Comparison of ENCODE assay signal across 9 mouse cellular contexts in the genomic region with DNA sequence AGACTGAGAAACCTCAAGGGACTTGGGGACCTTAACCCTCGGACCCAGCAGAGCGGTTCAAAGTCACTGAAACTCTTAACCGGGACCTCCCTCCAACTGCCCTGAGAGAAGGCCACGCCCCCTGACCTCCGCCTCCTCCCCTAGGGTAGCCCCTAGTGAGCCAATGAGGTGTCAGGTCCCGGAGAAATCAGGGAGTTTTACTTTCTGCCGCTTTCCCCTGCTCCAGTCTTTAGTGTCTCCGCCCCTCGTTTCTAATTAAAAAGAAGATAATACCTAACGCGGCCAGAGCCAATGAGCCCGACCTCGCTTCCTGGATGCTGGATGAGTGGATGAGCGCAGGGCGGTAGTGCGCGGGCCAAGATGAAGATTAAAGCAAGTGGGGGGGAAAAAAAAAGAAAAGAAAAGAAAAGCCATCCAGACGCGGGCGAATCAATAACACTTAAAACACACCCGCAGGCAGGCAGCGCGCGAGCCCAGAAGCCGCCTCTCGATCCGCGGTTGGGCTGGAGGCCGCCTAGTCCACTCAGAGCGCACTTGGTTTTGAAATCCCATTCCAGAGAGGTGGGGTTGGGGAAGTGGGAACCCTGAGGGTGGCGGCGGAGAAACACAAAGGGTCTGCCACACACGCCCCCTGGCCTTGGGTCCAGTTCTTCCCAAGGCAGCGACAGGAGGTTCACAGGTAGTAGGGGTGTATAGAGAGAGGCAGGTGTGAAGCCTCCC. TPM values are rescaled to one million over a fixed set of nuclear protein-coding genes. Genes with fewer than 3 reads are reported as not detected.
DNase-seq lines count a peak whose midpoint lies in the region; ATAC-seq and TF ChIP-seq lines count a peak whose summit lies in the region.
"Had no signal": no experiment of that assay in that cellular context is flagged by ENCODE, and none has a peak within 500 bp of the region (broad histone marks: within the 10 kb centered on the region; RNA-seq: fewer than 3 reads in every experiment).

No protein-coding gene starts in this region.

- H3K9me3 ChIP-seq in heart, embryonic 13.5 days, result no peaks in the 10 kb centered on the region
- H3K9me3 ChIP-seq in hindbrain, postnatal 0 days (ENCODE audit: low read length), result no peaks in the 10 kb centered on the region
- H3K9me3 ChIP-seq in liver, embryonic 13.5 days (replicated peaks), result no peaks in the 10 kb centered on the region
- no peaks in the 10 kb centered on the region for H3K9me3 ChIP-seq in stomach, postnatal 0 days (ENCODE audit: control insufficient read depth, low read length)

- TF ChIP-seq CTCF in hindbrain, postnatal 0 days (IDR thresholded peaks at IDR 0.05; ENCODE audit: low read depth), result no peak
- no peak for TF ChIP-seq CTCF in stomach, postnatal 0 days (IDR thresholded peaks at IDR 0.05; ENCODE audit: low read depth)

- peak overlapping the region; percentile 90 for H3K4me2 ChIP-seq in heart, embryonic 13.5 days
- H3K4me2 ChIP-seq in hindbrain, postnatal 0 days (ENCODE audit: low read depth, low read length), result peak overlapping the region; percentile 97
- H3K4me2 ChIP-seq in liver, embryonic 13.5 days, result peak overlapping the region; percentile 44
- H3K4me2 ChIP-seq in stomach, postnatal 0 days (replicated peaks; ENCODE audit: low read depth), result no peak overlapping the region

- no peaks in the 10 kb centered on the region for H3K36me3 ChIP-seq in heart, embryonic 13.5 days
- H3K36me3 ChIP-seq in hindbrain, postnatal 0 days (ENCODE audit: insufficient read depth, low read length), result no peaks in the 10 kb centered on the region
- H3K36me3 ChIP-seq in liver, embryonic 13.5 days, result no peaks in the 10 kb centered on the region
- no peaks in the 10 kb centered on the region for H3K36me3 ChIP-seq in stomach, postnatal 0 days (ENCODE audit: control insufficient read depth, insufficient read depth, low read length)

- H3K27me3 ChIP-seq in heart, embryonic 13.5 days (replicated peaks), result peaks cover 100% of the 10 kb centered on the region
- peaks cover 12% of the 10 kb centered on the region for H3K27me3 ChIP-seq in hindbrain, postnatal 0 days (ENCODE audit: insufficient read depth, low read length)
- H3K27me3 ChIP-seq in liver, embryonic 13.5 days, result peaks cover 81% of the 10 kb centered on the region
- H3K27me3 ChIP-seq in stomach, postnatal 0 days (ENCODE audit: control insufficient read depth, insufficient read depth, low read length), result peaks cover 26% of the 10 kb centered on the region

- H3K4me3 ChIP-seq in heart, embryonic 13.5 days, result peak overlapping the region; percentile 58
- peak overlapping the region; percentile 53 for H3K4me3 ChIP-seq in hindbrain, postnatal 0 days (ENCODE audit: low read length)
- H3K4me3 ChIP-seq in liver, embryonic 13.5 days (replicated peaks), result peak overlapping the region; percentile 7; the same call in 1 of the 2 replicates
- peak overlapping the region; percentile 4; the same call in 1 of the 2 replicates for H3K4me3 ChIP-seq in stomach, postnatal 0 days (ENCODE audit: low read depth, low read length)

- H3K9ac ChIP-seq in heart, embryonic 13.5 days, result no peak overlapping the region
- H3K9ac ChIP-seq in hindbrain, postnatal 0 days (replicated peaks; ENCODE audit: low read length), result peak overlapping the region; percentile 52
- H3K9ac ChIP-seq in liver, embryonic 13.5 days, result no peak overlapping the region
- H3K9ac ChIP-seq in stomach, postnatal 0 days (ENCODE audit: low read length), result no peak overlapping the region

- TF ChIP-seq EP300 in stomach, postnatal 0 days (optimal IDR thresholded peaks at IDR 0.05), result no peak

- WGBS in heart, embryonic 13.5 days, result under 1% methylated on average over 34 of the region's 34 CpGs
- WGBS in hindbrain, postnatal 0 days, result under 1% methylated on average over 34 of the region's 34 CpGs
- 2% methylated on average over 34 of the region's 34 CpGs for WGBS in liver, embryonic 13.5 days (ENCODE audit: insufficient replicate concordance)
- WGBS in stomach, postnatal 0 days, result 1% methylated on average over 34 of the region's 34 CpGs

- H3K27ac ChIP-seq in heart, embryonic 13.5 days (replicated peaks), result no peak overlapping the region
- no peak overlapping the region for H3K27ac ChIP-seq in hindbrain, postnatal 0 days
- H3K27ac ChIP-seq in liver, embryonic 13.5 days, result no peak overlapping the region
- H3K27ac ChIP-seq in stomach, postnatal 0 days (replicated peaks), result no peak overlapping the region

- DNase-seq in heart, postnatal 4 days, result no peak
- peak; percentile 36 for DNase-seq in hindbrain, postnatal 0 days (ENCODE audit: low spot score)
- DNase-seq in liver, embryonic 13.5 days, result no peak
- DNase-seq in stomach, postnatal 0 days (ENCODE audit: low spot score), result no peak
- DNase-seq in thymus, postnatal 0 days (ENCODE audit: low spot score), result no peak
- no peak for DNase-seq in urinary bladder, adult 18-20 months (ENCODE audit: low spot score in 2 of 2)

- ATAC-seq in heart, embryonic 13.5 days (ENCODE audit: extremely low read depth, insufficient number of reproducible peaks, low FRiP score, low TSS enrichment), result no peak
- peak; percentile 10; the same call in 1 of the 2 replicates for ATAC-seq in common myeloid progenitor, adult 5-6 weeks (replicated peaks; ENCODE audit: low read depth, poor library complexity, severe bottlenecking)
- ATAC-seq in hindbrain, postnatal 0 days, result no peak
- ATAC-seq in liver, embryonic 13.5 days (ENCODE audit: low read depth), result no peak
- no peak for ATAC-seq in stomach, postnatal 0 days (ENCODE audit: low FRiP score, low TSS enrichment)

- peaks cover 19% of the 10 kb centered on the region for H3K4me1 ChIP-seq in heart, embryonic 13.5 days
- H3K4me1 ChIP-seq in hindbrain, postnatal 0 days (ENCODE audit: insufficient read depth, low read length), result peaks cover 7% of the 10 kb centered on the region; the same call in 1 of the 2 replicates
- H3K4me1 ChIP-seq in liver, embryonic 13.5 days (replicated peaks), result peaks cover 10% of the 10 kb centered on the region
- H3K4me1 ChIP-seq in stomach, postnatal 0 days (replicated peaks; ENCODE audit: control insufficient read depth, insufficient read depth), result 0 out of 2 replicates have a peak, but pooled peaks cover 2% of the 10 kb centered on the region

RNA-seq across cellular contexts. Expression of gene Wnt7a, which starts 1.6 kb away (rescaled TPM):
- polyA plus RNA-seq in heart, embryonic 13.5 days (2015; fragmentation: Nextera tagmentation; extraction: Ambion mirVana), result 0.06 and 0.13 TPM in 2 replicates
- total RNA-seq in heart, postnatal 4 days (2021), result under 1 TPM; 0.07 to 0.11 TPM
- total RNA-seq in common myeloid progenitor, adult 5-6 weeks (2017), result not detected in 2 replicates
- total RNA-seq in hindbrain, postnatal 0 days (2014; rRNA removed), result 10.6 and 11.4 TPM in 2 replicates
- polyA plus RNA-seq in hindbrain, postnatal 0 days (2015; fragmentation: Nextera tagmentation; extraction: Ambion mirVana), result 5.8 and 6.2 TPM in 2 replicates
- not detected in 2 replicates for polyA plus RNA-seq in liver, embryonic 13.5 days (2015; fragmentation: Nextera tagmentation; extraction: Ambion mirVana)
- polyA plus RNA-seq in stomach, postnatal 0 days (2015; fragmentation: Nextera tagmentation; extraction: Ambion mirVana), result not detected in 2 replicates
- 0.14 and 0.22 TPM in 2 replicates for polyA plus RNA-seq in thymus, postnatal 0 days (2015; fragmentation: Nextera tagmentation; extraction: Ambion mirVana)
- total RNA-seq: hematopoietic stem cell, adult 5-6 weeks had no signal

Comparison
In these comparisons a context has a peak if more than half of its experiments do, and no peak if none do; other contexts are left out.
1. H3K4me3 ChIP-seq: peak in every context shown above with its lines; median percentile 58 in heart, embryonic 13.5 days; 53 in hindbrain, postnatal 0 days; 7 in liver, embryonic 13.5 days; 4 in stomach, postnatal 0 days.